Mouse (Mus musculus): Measurements from ENCODE around the gene Dctn2. TPM values are rescaled to one million over a fixed set of nuclear protein-coding genes. Genes with fewer than 3 reads are reported as not detected.

The Dctn2 gene
- polyA plus RNA-seq, 1 experiment: 115 TPM

- no peak for TF ChIP-seq POLR2A (IDR thresholded peaks at IDR 0.05; ENCODE audit: borderline replicate concordance, control insufficient read depth, low read depth, low read length)
- no peak for TF ChIP-seq CTCF (IDR thresholded peaks at IDR 0.05; ENCODE audit: control insufficient read depth, insufficient read depth, low read length)
- no peak overlapping the region for H3K4me3 ChIP-seq (replicated peaks; ENCODE audit: control insufficient read depth, low read depth, low read length)
- no peak overlapping the region for H3K27ac ChIP-seq (ENCODE audit: control insufficient read depth, insufficient read depth, low read depth, low read length, poor library complexity)
- WGBS: 87% methylated on average over 13 of the region's 13 CpGs
- H3K4me1 ChIP-seq (ENCODE audit: control insufficient read depth, insufficient read depth, low read length): no peaks in the 10 kb centered on the region; the same call in 1 of the 2 replicates
Observed at GRCm38 (mm10) chr10:127282620-127283215, 16.6 kb downstream of the Dctn2 start.

GRCm38 (mm10) chr10:127284105-127284622, 18.0 kb downstream of the Dctn2 start:
- WGBS: 94% methylated on average over 7 of the region's 7 CpGs
- Histone ChIP-seq H3K27ac (ENCODE audit: control insufficient read depth, insufficient read depth, low read depth, low read length, poor library complexity) (no peak overlapping the region), H3K4me3 (replicated peaks; ENCODE audit: control insufficient read depth, low read depth, low read length) (no peak overlapping the region), H3K4me1 (ENCODE audit: control insufficient read depth, insufficient read depth, low read length) (no peaks in the 10 kb centered on the region; the same call in 1 of the 2 replicates)
- TF ChIP-seq CTCF (IDR thresholded peaks at IDR 0.05; ENCODE audit: control insufficient read depth, insufficient read depth, low read length): no peak
- no peak for TF ChIP-seq POLR2A (IDR thresholded peaks at IDR 0.05; ENCODE audit: borderline replicate concordance, control insufficient read depth, low read depth, low read length)

- 89% methylated on average over 11 of the region's 11 CpGs for WGBS
- Histone ChIP-seq H3K27ac (ENCODE audit: control insufficient read depth, insufficient read depth, low read depth, low read length, poor library complexity) (no peak overlapping the region), H3K4me3 (replicated peaks; ENCODE audit: control insufficient read depth, low read depth, low read length) (no peak overlapping the region), H3K4me1 (ENCODE audit: control insufficient read depth, insufficient read depth, low read length) (no peaks in the 10 kb centered on the region; the same call in 1 of the 2 replicates)
- no peak for TF ChIP-seq CTCF (IDR thresholded peaks at IDR 0.05; ENCODE audit: control insufficient read depth, insufficient read depth, low read length)
- TF ChIP-seq POLR2A (IDR thresholded peaks at IDR 0.05; ENCODE audit: borderline replicate concordance, control insufficient read depth, low read depth, low read length): no peak
Observed at GRCm38 (mm10) chr10:127284724-127285500, 18.7 kb downstream of the Dctn2 start.

GRCm38 (mm10) chr10:127285644-127286043, 19.5 kb downstream of the Dctn2 start:
- 89% methylated on average over 13 of the region's 13 CpGs for WGBS
- Histone ChIP-seq H3K27ac (ENCODE audit: control insufficient read depth, insufficient read depth, low read depth, low read length, poor library complexity) (no peak overlapping the region), H3K4me1 (ENCODE audit: control insufficient read depth, insufficient read depth, low read length) (no peaks in the 10 kb centered on the region; the same call in 1 of the 2 replicates), H3K4me3 (replicated peaks; ENCODE audit: control insufficient read depth, low read depth, low read length) (no peak overlapping the region)
- TF ChIP-seq POLR2A (IDR thresholded peaks at IDR 0.05; ENCODE audit: borderline replicate concordance, control insufficient read depth, low read depth, low read length) (no peak), CTCF (IDR thresholded peaks at IDR 0.05; ENCODE audit: control insufficient read depth, insufficient read depth, low read length) (no peak)

GRCm38 (mm10) chr10:127286194-127286593, 20.0 kb downstream of the Dctn2 start:
- TF ChIP-seq POLR2A (IDR thresholded peaks at IDR 0.05; ENCODE audit: borderline replicate concordance, control insufficient read depth, low read depth, low read length) (no peak), CTCF (IDR thresholded peaks at IDR 0.05; ENCODE audit: control insufficient read depth, insufficient read depth, low read length) (no peak)
- Histone ChIP-seq H3K27ac (ENCODE audit: control insufficient read depth, insufficient read depth, low read depth, low read length, poor library complexity) (no peak overlapping the region), H3K4me3 (replicated peaks; ENCODE audit: control insufficient read depth, low read depth, low read length) (no peak overlapping the region), H3K4me1 (ENCODE audit: control insufficient read depth, insufficient read depth, low read length) (no peaks in the 10 kb centered on the region; the same call in 1 of the 2 replicates)
- 74% methylated on average over 7 of the region's 7 CpGs for WGBS

GRCm38 (mm10) chr10:127286730-127287129, 20.6 kb downstream of the Dctn2 start:
- TF ChIP-seq CTCF (IDR thresholded peaks at IDR 0.05; ENCODE audit: control insufficient read depth, insufficient read depth, low read length): no peak
- no peak for TF ChIP-seq POLR2A (IDR thresholded peaks at IDR 0.05; ENCODE audit: borderline replicate concordance, control insufficient read depth, low read depth, low read length)
- WGBS: 60% methylated on average over 7 of the region's 7 CpGs
- Histone ChIP-seq H3K4me1 (ENCODE audit: control insufficient read depth, insufficient read depth, low read length) (no peaks in the 10 kb centered on the region; the same call in 1 of the 2 replicates), H3K27ac (ENCODE audit: control insufficient read depth, insufficient read depth, low read depth, low read length, poor library complexity) (no peak overlapping the region), H3K4me3 (replicated peaks; ENCODE audit: control insufficient read depth, low read depth, low read length) (no peak overlapping the region)

GRCm38 (mm10) chr10:127287271-127287935, 21.2 kb downstream of the Dctn2 start:
- peak overlapping the region; percentile 87 for H3K4me3 ChIP-seq (replicated peaks; ENCODE audit: control insufficient read depth, low read depth, low read length)
- H3K27ac ChIP-seq (ENCODE audit: control insufficient read depth, insufficient read depth, low read depth, low read length, poor library complexity): peak overlapping the region; percentile 6
- WGBS: 48% methylated on average over 15 of the region's 15 CpGs
- H3K4me1 ChIP-seq (ENCODE audit: control insufficient read depth, insufficient read depth, low read length): no peaks in the 10 kb centered on the region; the same call in 1 of the 2 replicates
- no peak for TF ChIP-seq CTCF (IDR thresholded peaks at IDR 0.05; ENCODE audit: control insufficient read depth, insufficient read depth, low read length)
- TF ChIP-seq POLR2A (IDR thresholded peaks at IDR 0.05; ENCODE audit: borderline replicate concordance, control insufficient read depth, low read depth, low read length): no peak

GRCm38 (mm10) chr10:127287936-127288293, 21.7 kb downstream of the Dctn2 start:
- peak overlapping the region; percentile 78 for H3K27ac ChIP-seq (ENCODE audit: control insufficient read depth, insufficient read depth, low read depth, low read length, poor library complexity)
- no peaks in the 10 kb centered on the region; the same call in 1 of the 2 replicates for H3K4me1 ChIP-seq (ENCODE audit: control insufficient read depth, insufficient read depth, low read length)
- 1% methylated on average over 3 of the region's 3 CpGs for WGBS
- H3K4me3 ChIP-seq (replicated peaks; ENCODE audit: control insufficient read depth, low read depth, low read length): peak overlapping the region; percentile 87
- TF ChIP-seq CTCF (IDR thresholded peaks at IDR 0.05; ENCODE audit: control insufficient read depth, insufficient read depth, low read length) (no peak), POLR2A (IDR thresholded peaks at IDR 0.05; ENCODE audit: borderline replicate concordance, control insufficient read depth, low read depth, low read length) (no peak)

Data from bone marrow, adult 2 months (tissue).